Mouse (Mus musculus) cerebellum, postnatal 4 days (tissue): ENCODE results near the gene Serpina3k.
"Not testable (repeated sequence)": the region's sequence is repeated elsewhere in the genome, so short reads cannot be mapped to it uniquely, and the experiment has no call there.

ENCODE experiments used
- DNase-seq, 2 experiments: peaks; one replicate each; pipeline ENCODE4 v3.0.0; 2022; ENCODE audit warnings: low spot score in 2 of 2, mixed read lengths in 1 of 2

The Serpina3k gene

DNA sequence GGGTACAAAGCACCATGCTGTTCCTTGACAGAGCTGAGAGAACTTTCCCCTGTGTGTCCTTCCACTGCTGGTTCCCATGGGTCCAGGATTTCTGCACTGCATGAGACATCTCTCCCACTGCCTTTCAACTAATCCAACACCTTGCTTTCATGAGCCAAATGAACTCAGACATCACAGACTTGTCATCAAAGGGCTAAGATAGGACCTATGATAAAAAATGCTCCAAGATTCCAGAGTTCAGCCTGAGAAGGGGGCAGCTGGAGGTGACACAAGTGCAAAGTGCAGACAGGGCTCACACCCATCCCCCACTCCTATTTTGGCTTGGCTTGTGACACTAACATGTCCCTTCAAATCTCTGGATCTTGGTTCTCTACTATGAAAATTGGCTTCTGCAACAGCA, 50.2 kb downstream of the Serpina3k start:
- DNase-seq = no peak

DNA sequence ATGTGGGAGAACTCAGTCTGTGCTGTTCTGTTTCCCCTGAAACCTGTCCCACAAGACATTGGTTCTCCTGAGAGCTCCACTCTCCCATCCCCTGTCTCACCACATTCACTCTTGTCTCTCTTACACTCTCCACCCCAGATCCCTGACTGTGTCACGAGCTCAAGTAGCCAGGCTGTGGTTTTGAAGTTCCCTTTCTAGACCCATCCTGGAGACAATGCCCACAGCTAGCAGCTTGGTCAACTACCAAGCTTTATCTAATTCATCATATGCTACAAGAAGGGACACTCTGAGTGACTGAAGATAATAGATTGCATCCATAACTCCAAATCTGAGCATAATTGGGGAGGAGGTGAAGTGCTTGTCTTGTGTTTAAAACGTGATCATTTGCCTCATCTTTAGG, 52.8 kb downstream of the Serpina3k start:
- DNase-seq = not testable (repeated sequence)
